Mouse (Mus musculus) layer of hippocampus, adult 9-11 months (tissue): ENCODE results near the gene Slc7a5.

Experiments
- DNase-seq: peaks from one replicate; pipeline ENCODE4 v3.0.0; 2022

The Slc7a5 gene

DNA sequence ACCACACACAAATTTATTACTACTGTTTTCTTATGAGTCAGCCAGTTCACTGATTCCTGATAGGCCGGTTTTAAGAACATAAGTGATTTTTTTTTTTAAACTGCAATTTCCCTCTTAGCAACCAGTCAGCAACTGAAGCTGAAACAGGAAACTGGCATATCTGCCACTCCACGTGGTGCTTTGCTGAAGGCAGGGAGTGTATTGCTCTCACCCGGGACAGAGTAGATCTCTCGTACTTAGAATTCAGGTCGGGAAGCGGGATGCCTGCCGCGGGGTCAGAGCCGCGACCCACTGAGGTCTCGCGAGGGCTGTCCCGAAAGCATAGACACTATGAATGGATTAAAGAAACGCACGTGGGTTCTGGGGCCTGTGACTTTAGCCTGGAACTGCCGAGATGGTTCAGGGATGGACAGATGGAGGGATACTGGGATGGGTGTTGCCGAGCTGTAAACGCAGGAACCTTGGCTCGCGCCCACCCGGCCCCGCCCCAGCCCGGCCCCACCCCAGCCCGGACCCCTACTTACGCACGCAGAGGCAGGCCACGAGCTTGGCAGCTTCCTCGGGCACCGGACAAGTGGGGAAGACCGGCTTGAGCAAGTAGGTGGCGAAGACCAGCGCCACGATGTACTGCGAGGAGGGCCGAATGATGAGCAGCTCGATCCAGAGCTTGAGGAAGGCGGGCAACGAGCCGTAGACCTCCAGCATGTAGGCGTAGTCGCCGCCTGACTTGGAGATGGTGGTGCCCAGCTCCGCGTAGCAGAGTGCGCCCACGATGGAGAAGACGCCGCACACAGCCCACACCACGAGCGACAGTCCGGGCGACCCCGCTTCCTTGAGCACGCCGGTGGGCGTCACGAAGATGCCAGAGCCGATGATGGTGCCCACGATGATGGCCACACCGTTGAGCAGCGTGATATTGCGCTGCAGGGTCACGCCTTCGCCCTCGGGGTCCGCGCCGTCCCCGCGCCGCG lies 667 bp downstream of the Slc7a5 start:
- no peak for DNase-seq

DNA sequence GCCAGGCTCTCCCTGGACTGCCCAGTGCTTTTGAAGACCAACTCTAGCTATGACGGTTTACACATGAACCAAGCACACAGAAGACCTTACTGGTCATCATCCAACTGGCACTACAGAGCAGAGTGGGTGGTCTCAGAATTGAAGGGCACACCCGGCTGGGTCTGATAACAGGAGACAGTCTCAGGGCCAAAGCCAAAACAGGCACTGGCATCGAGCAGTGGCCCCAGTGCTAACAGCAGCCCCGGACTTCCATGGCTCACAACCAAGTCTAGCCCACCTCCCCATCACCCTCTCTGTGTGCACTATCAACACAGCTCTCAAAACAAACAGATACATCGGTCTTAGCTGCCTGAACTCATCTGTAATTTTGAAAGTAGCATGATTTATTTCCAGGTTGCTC lies 1.6 kb downstream of the Slc7a5 start:
- DNase-seq = no peak

- no peak for DNase-seq
These were observed 2.1 kb downstream of the Slc7a5 start for GRCm38 (mm10) chr8:121905420-121905819.

- no peak for DNase-seq
These were observed 2.5 kb downstream of the Slc7a5 start for GRCm38 (mm10) chr8:121904999-121905398.

- DNase-seq = no peak
These were observed 3.5 kb downstream of the Slc7a5 start for GRCm38 (mm10) chr8:121903977-121904376.

- DNase-seq = no peak
These were observed 5.8 kb downstream of the Slc7a5 start for GRCm38 (mm10) chr8:121901498-121902236.

DNA sequence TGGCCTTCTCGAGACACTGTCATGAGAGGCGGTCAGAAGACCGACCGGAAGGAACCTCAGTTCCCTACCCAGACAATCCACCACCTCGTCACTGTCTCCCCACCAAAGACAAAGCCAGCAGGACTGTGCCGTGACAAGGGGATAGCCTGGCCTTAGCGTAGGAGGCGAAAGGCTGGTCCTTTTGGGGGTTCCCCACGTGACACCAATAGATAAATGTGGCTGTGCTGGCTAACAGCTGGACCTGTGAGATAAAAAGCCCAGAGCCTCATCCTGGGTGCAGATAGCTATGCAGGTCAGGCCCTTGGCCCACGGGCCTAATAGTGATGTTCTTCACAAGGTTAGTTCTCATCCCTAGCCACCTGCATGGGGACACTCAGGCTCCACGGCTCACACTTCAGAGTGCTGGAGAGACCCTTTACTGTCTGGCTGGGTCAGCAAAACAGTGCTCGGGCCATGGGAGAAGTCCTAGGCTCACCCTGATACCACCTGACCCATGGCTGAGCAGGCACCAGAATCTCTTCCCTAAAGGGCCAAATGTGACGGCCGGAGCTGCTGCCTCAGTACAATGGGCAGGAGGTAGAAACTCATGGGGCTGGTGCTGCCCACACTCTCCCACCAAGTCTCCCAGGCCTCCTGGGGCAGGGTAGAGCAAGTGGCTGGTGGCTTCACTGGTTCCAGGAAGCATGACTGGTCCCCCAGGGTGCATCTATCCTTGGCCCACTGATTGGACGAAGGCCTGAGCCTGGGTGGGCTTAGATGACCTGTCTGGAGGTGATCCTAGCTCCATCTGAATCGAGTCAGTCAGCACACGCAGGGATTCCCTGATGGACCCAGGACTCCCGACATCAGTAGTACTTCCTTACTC lies 8.1 kb downstream of the Slc7a5 start:
- no peak for DNase-seq

DNA sequence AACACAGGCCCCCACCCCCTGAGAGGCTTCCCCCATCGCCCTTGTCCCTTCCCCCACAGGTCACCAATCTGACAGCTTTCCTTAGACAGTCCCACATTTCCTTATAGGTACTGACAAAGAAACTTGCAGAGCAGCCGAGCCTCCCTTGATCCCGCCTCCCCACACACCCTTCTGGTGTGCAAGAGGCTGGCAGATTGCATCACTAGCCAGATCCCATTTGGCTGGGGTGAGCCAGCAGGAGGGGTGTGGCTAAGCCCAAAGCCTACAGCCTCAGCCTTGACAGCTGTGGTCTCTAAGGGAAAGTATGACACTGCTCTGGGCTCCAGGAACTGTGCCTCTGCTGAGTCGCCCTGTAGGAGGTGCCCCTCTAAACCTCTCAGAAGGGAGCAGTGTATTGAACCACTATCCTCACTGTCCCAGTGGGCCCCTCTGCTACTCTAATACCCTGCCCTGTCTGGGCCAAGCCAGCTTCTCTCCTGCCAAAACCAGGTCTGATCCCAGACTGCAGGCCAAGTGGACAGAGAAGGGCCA lies 9.0 kb downstream of the Slc7a5 start:
- DNase-seq = peak; percentile 88

GRCm38 (mm10) chr8:121897871-121898381 lies 9.6 kb downstream of the Slc7a5 start:
- DNase-seq = peak; percentile 71

DNA sequence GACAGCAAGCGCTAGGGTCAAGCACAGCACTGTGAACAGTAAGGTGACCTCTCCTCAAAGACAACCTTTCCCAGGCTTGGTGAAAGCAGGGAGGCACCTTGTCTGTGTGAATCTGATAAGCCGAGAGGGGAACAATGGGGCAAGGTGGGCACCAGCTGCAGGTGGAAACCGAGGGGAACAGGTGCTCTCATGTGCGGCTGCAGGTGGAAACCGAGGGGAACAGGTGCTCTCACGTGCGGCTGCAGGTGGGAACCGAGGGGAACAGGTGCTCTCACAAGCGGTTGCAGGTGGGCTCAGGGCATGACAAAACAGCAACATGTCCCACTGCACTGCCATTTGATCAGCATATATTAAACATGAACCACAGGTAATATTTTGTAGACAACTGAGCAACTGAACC lies 10.3 kb downstream of the Slc7a5 start:
- DNase-seq = no peak

DNA sequence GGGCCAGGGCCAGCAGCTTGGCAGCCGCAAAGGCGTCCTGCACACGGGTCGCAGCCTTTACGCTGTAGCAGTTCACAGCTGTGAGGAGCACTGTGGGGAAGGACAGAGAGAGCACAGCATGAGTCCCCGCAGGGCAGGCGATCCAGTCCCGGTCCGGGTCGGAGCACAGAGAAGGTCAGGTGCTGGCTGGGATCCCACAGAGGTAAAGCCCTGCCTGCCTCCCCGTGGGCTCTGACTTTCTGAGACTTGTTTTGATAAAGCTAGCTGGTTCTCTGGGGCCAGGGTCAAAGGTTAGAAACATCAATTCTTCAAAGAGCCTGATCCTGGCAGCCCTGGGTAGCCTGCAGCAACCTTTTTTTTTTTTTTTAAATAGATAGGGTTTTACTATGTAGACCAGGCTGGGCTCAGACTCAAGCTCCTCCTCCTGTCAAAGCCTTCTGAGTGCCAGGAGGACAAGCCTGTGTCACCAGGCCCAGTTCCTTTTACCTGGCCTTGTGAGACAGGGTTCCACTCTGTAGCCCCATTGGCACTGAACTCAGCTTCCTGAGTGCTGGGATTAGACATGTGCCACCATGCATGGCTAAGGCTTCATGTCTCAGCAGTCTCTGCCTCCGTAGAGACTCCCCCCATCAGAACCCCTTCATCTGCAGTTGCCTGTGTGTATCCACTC lies 10.9 kb downstream of the Slc7a5 start:
- no peak for DNase-seq

DNA sequence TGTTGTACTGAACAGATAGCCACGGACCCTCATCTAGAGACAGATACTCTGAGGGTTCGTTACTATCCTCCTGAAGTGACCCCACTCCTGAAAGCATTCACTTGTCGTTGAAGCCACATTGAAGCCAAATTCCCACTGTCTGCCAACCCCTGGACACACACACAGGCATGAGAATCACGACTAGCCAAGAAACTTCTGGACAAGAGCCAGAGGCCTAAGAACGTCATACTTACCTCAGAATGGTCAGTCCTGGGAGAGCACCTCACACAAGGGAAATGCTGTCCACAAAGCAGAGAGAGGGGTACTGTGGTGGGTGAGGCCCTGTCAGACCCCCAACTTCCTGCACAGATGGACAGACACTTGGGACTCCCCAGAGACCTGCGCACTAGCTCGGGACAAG lies 11.6 kb downstream of the Slc7a5 start:
- DNase-seq = no peak

- DNase-seq = no peak
These were observed 14.6 kb downstream of the Slc7a5 start for GRCm38 (mm10) chr8:121892875-121893274.

DNA sequence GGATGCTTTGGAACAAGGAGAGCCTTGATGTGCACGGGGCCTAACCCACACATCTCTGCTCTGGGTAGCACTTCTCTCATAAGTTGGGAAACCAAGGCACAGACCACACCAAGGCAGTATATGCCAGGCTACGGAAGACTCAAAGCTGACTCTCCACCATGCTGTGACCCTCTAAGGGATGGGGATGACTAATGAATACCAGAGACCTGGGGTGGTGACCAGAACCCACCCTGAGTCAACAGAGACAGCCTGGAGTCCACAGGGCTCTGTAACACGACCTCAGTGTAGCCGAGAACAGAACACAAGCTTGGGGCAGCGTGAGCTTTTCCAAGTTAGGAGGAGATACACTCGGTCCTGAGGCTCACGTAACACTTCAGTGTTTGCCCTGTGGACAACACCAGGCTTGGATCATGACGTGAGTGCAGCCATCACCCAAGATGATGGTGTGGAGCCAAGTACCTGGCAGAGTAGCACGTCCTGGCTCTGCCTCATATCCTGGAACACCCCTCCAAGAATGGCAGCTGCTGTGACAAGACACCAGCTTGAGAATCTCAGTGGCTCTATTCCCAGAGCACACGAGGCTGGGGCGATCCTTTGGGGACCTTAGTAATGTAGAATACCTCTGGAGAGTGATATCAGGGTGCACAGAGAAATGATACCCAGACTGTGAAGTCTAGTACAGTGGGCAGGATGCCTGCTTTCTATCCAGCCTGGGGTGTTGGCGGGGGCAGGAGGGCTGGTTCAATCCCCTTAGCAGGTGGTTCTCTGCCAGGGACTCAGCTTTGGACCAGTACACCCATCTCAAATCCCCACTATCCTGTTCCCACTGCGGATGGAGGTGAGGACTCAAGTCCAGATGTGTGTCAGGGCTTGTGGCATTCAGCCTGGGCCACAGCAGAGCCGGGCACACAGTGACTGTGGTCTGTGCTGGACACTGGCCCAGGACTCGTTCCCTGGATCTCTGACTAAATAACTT lies 17.4 kb downstream of the Slc7a5 start:
- no peak for DNase-seq

DNA sequence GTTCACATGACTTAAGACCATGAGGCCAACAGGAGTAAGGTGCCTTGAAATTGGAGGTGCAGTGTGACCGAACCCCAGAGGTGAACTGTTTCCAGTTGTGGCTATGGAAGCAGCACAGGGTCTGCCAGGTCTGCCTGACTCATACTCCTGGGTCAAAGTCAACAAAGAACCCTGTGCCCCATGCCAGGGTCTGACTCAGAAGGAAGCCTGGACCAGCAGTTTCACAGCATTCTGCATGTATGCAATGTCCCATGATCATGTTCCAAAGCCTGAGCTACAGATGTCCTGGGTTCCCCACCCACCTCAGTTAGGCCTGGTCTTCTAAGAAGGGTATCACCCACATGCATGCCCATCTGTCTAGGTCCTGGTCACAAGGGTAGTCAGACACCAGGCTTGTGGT lies 18.2 kb downstream of the Slc7a5 start:
- DNase-seq = no peak

- no peak for DNase-seq
These were observed 19.9 kb downstream of the Slc7a5 start for GRCm38 (mm10) chr8:121887547-121887946.

DNA sequence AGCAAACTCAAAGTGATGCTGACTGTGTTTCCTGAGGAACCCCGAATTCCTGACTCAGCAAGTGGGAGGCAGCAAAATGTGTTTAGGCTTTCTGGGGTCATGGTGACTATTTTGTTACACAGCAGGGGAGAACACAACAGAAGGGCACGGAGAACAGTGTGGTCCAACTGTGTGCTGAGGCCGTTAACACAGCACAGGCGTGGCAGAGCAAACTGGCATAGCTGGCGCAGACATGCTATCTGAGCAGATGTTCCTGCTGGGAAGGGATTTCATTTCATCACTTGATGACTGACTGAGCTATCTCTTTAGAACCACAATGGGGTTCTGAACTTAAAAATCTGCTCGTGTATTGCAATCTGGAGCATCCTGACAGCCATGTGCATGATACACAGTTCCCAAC lies 22.1 kb downstream of the Slc7a5 start:
- peak; percentile 64 for DNase-seq

GRCm38 (mm10) chr8:121885001-121885400 lies 22.5 kb downstream of the Slc7a5 start:
- no peak for DNase-seq

GRCm38 (mm10) chr8:121884181-121884580 lies 23.3 kb downstream of the Slc7a5 start:
- DNase-seq = no peak

DNA sequence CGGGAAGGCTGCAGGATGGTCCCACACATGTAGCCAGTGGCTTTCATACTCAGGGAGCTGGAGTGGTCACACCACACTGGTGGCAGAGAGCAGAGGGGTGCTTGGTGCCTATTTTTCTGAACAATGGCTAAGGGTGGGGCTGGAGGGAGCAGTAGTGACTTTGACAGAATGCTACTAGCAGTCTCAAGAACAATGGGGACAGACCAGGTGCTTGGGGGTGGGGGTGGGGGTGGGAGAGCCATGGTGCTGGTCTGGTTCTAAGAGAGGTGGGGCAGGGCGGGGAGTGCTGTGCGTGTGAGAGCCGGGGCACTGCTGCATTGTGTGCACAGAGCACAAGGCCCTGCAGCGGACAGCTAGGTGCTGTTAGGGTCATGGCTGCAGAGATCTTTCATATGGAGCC lies 25.6 kb downstream of the Slc7a5 start:
- no peak for DNase-seq

DNA sequence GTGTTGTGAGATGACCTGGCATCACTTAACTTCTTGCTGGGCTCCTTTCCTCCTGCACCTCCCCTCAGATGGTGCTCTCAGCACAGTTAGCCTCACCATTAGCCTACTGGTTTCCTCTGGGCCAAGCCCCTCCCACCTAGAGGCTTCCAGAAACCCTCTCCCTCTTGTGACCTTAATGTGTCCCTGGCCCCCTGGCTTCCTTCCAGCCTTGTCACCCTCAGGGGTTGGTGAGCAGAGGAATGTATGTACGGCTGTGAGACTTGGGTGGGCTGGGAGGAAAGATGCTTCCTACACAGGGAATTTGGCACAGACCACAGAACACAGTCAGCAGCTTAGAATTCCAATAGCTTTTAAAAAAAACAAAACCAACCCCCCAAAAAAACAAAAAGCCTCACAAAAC lies 26.7 kb downstream of the Slc7a5 start:
- no peak for DNase-seq
